ENCODE assay signal across 17 mouse cellular contexts in genomic region chr15:81661701-81662100, GRCm38 (mm10).
"Had no signal": no experiment of that assay in that cellular context is flagged by ENCODE, and none has a peak within 500 bp of the region (broad histone marks: within the 10 kb centered on the region; RNA-seq: fewer than 3 reads in every experiment).

No protein-coding gene starts in this region.

- ATAC-seq: midbrain, embryonic 16.5 days had no signal

- DNase-seq: lung, adult 2 months; lung, postnatal 10 days; lung, postnatal 4 days; midbrain, embryonic 14.5 days; right cerebral cortex, postnatal 14 days; thymus, adult 18-20 months; thymus, postnatal 14 days; thymus, postnatal 4 days had no signal

- H3K4me2 ChIP-seq: lung, embryonic 15.5 days; midbrain, embryonic 12.5 days; neural tube, embryonic 13.5 days; neural tube, embryonic 15.5 days; stomach, embryonic 15.5 days had no signal

- H3K9me3 ChIP-seq: lung, embryonic 15.5 days; midbrain, embryonic 10.5 days; midbrain, embryonic 12.5 days; neural tube, embryonic 13.5 days; neural tube, embryonic 15.5 days; stomach, embryonic 15.5 days had no signal

- H3K27me3 ChIP-seq: lung, embryonic 15.5 days; midbrain, embryonic 12.5 days; neural tube, embryonic 13.5 days; neural tube, embryonic 15.5 days; stomach, embryonic 15.5 days had no signal

- H3K27ac ChIP-seq: liver, embryonic 14.5 days; lung, embryonic 15.5 days; midbrain, embryonic 10.5 days; midbrain, embryonic 12.5 days; neural tube, embryonic 13.5 days; neural tube, embryonic 15.5 days; stomach, embryonic 15.5 days had no signal

- H3K9ac ChIP-seq: liver, embryonic 14.5 days; lung, embryonic 15.5 days; midbrain, embryonic 12.5 days; neural tube, embryonic 13.5 days; neural tube, embryonic 15.5 days; stomach, embryonic 15.5 days had no signal

- H3K4me3 ChIP-seq: lung, embryonic 15.5 days; midbrain, embryonic 10.5 days; midbrain, embryonic 12.5 days; myocyte; neural tube, embryonic 13.5 days; neural tube, embryonic 15.5 days; stomach, embryonic 15.5 days had no signal

- H3K36me3 ChIP-seq: lung, embryonic 15.5 days; midbrain, embryonic 12.5 days; neural tube, embryonic 13.5 days; neural tube, embryonic 15.5 days; stomach, embryonic 15.5 days had no signal
